14 mouse cellular contexts compared by ENCODE assay signal in the genomic region with DNA sequence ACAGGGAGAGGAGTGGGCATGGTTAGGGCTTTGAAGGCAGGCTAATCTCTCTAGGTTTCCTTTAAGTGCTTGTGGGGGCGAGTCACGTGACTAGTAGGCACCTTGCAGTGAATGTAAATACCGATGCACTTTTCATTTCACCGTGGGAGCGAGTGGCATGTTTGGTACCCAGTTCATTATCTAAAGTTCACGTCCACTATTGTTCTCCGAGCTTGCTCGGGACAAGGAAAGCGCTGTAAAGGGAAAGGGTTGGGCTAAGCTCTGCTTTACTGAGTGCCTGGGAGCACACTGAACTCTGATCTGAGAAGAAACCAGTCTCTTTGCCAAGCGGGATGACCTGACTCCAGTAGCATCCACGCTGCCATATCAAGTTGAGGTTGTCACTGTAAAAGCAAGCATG.
A peak's percentile ranks its signal among the peaks of the same experiment; 100 is the strongest.
DNase-seq lines count a peak whose midpoint lies in the region; ATAC-seq and TF ChIP-seq lines count a peak whose summit lies in the region.
"Had no signal": no experiment of that assay in that cellular context is flagged by ENCODE, and none has a peak within 500 bp of the region (broad histone marks: within the 10 kb centered on the region; RNA-seq: fewer than 3 reads in every experiment).

No protein-coding gene starts in this region.

- peak overlapping the region; percentile 40 for H3K4me3 ChIP-seq in heart, embryonic 10.5 days
- H3K4me3 ChIP-seq in forebrain, postnatal 0 days (ENCODE audit: low read depth, low read length) = no peak overlapping the region
- no peak overlapping the region for H3K4me3 ChIP-seq in midbrain, embryonic 14.5 days (replicated peaks; ENCODE audit: low read depth, low read length)
- H3K4me3 ChIP-seq in intestine, embryonic 15.5 days (replicated peaks) = no peak overlapping the region
- H3K4me3 ChIP-seq: kidney, embryonic 15.5 days; myocyte had no signal

- intact Hi-C loops in heart, postnatal 25 days (cut with DNase I) = loop anchor here (5.0 to 10.0 kb wide), 3 partner anchors 813 to 1603 kb away; no protein-coding TSS in a partner anchor

- peaks cover 16% of the 10 kb centered on the region; the same call in 1 of the 2 replicates for H3K27me3 ChIP-seq in heart, embryonic 10.5 days (ENCODE audit: insufficient read depth, poor library complexity, severe bottlenecking)
- no peaks in the 10 kb centered on the region; the same call in 1 of the 2 replicates for H3K27me3 ChIP-seq in forebrain, postnatal 0 days (ENCODE audit: insufficient read depth, low read length)
- H3K27me3 ChIP-seq in midbrain, embryonic 14.5 days (ENCODE audit: control insufficient read depth, insufficient read depth, low read length) = no peaks in the 10 kb centered on the region
- no peaks in the 10 kb centered on the region for H3K27me3 ChIP-seq in intestine, embryonic 15.5 days (replicated peaks)

- WGBS in heart, embryonic 10.5 days = 30% methylated on average over 11 of the region's 11 CpGs
- WGBS in forebrain, postnatal 0 days = 7% methylated on average over 11 of the region's 11 CpGs
- 9% methylated on average over 11 of the region's 11 CpGs for WGBS in midbrain, embryonic 14.5 days
- 55% methylated on average over 11 of the region's 11 CpGs for WGBS in intestine, embryonic 15.5 days

- no peak for TF ChIP-seq CTCF in forebrain, postnatal 0 days (IDR thresholded peaks at IDR 0.05; ENCODE audit: low read depth)

- H3K9ac ChIP-seq in forebrain, postnatal 0 days = no peak overlapping the region
- no peak overlapping the region for H3K9ac ChIP-seq in midbrain, embryonic 14.5 days (replicated peaks; ENCODE audit: low read length)
- no peak overlapping the region for H3K9ac ChIP-seq in intestine, embryonic 15.5 days
- H3K9ac ChIP-seq: kidney, embryonic 15.5 days had no signal

- no peak for ATAC-seq in forebrain, postnatal 0 days
- ATAC-seq in midbrain, embryonic 14.5 days (ENCODE audit: low FRiP score, low TSS enrichment) = peak; percentile 22; the same call in 1 of the 2 replicates
- no peak for ATAC-seq in intestine, embryonic 15.5 days

- H3K9me3 ChIP-seq in heart, embryonic 10.5 days = no peaks in the 10 kb centered on the region
- no peaks in the 10 kb centered on the region for H3K9me3 ChIP-seq in forebrain, postnatal 0 days (ENCODE audit: low read length)
- H3K9me3 ChIP-seq in midbrain, embryonic 14.5 days (ENCODE audit: control insufficient read depth, low read length) = 0 out of 2 replicates have a peak, but pooled peaks cover 5% of the 10 kb centered on the region
- H3K9me3 ChIP-seq in intestine, embryonic 15.5 days = no peaks in the 10 kb centered on the region
- H3K9me3 ChIP-seq: kidney, embryonic 15.5 days had no signal

- no peak for DNase-seq in heart, embryonic 10.5 days (ENCODE audit: low spot score)
- no peak for DNase-seq in heart, postnatal 25 days (ENCODE audit: low spot score)
- peak; percentile 35 for DNase-seq in ES-CJ7 (ENCODE audit: low read depth, low spot score)
- DNase-seq in forebrain, postnatal 0 days = no peak
- peak; percentile 56 for DNase-seq in midbrain, embryonic 14.5 days
- no peak for DNase-seq in frontal cortex, postnatal 10 days (ENCODE audit: low spot score in 2 of 2)
- no peak for DNase-seq in gastrocnemius, postnatal 25 days
- DNase-seq: adrenal gland, adult 2 months; heart, adult 11 months; layer of hippocampus, adult 9-11 months; lung, postnatal 10 days had no signal

- peak overlapping the region; percentile 42 for H3K27ac ChIP-seq in heart, embryonic 10.5 days
- no peak overlapping the region for H3K27ac ChIP-seq in forebrain, postnatal 0 days (ENCODE audit: low read depth, low read length)
- peak overlapping the region; percentile 14; the same call in 1 of the 2 replicates for H3K27ac ChIP-seq in midbrain, embryonic 14.5 days (replicated peaks; ENCODE audit: low read depth, low read length)
- no peak overlapping the region for H3K27ac ChIP-seq in intestine, embryonic 15.5 days
- H3K27ac ChIP-seq: kidney, embryonic 15.5 days had no signal

- peaks cover 18% of the 10 kb centered on the region for H3K36me3 ChIP-seq in heart, embryonic 10.5 days
- peaks cover 10% of the 10 kb centered on the region for H3K36me3 ChIP-seq in forebrain, postnatal 0 days (ENCODE audit: insufficient read depth)
- peaks cover 18% of the 10 kb centered on the region for H3K36me3 ChIP-seq in midbrain, embryonic 14.5 days (ENCODE audit: control insufficient read depth, insufficient read depth, low read length)
- H3K36me3 ChIP-seq in intestine, embryonic 15.5 days = peaks cover 10% of the 10 kb centered on the region

- H3K4me1 ChIP-seq in heart, embryonic 10.5 days = peaks cover 26% of the 10 kb centered on the region
- no peaks in the 10 kb centered on the region for H3K4me1 ChIP-seq in forebrain, postnatal 0 days (ENCODE audit: insufficient read depth)
- H3K4me1 ChIP-seq in midbrain, embryonic 14.5 days (ENCODE audit: control insufficient read depth, insufficient read depth, low read length) = peaks cover 14% of the 10 kb centered on the region
- 0 out of 2 replicates have a peak, but pooled peaks cover 8% of the 10 kb centered on the region for H3K4me1 ChIP-seq in intestine, embryonic 15.5 days (replicated peaks)

- peak overlapping the region; percentile 8; the same call in 1 of the 2 replicates for H3K4me2 ChIP-seq in forebrain, postnatal 0 days (ENCODE audit: low read depth)
- H3K4me2 ChIP-seq in midbrain, embryonic 14.5 days (ENCODE audit: low read length) = peak overlapping the region; percentile 20; the same call in 1 of the 2 replicates
- H3K4me2 ChIP-seq in intestine, embryonic 15.5 days (replicated peaks) = no peak overlapping the region
- H3K4me2 ChIP-seq: kidney, embryonic 15.5 days had no signal

Comparison
In these comparisons a context has a peak if more than half of its experiments do, and no peak if none do; other contexts are left out.
1. DNase-seq: peak in ES-CJ7 (single experiment) and midbrain, embryonic 14.5 days (single experiment); none in heart, embryonic 10.5 days (single experiment), heart, postnatal 25 days (single experiment), forebrain, postnatal 0 days (single experiment), frontal cortex, postnatal 10 days (0 of 2) and gastrocnemius, postnatal 25 days (single experiment).
2. H3K27ac ChIP-seq: peak in heart, embryonic 10.5 days (single experiment) and midbrain, embryonic 14.5 days (single experiment); none in forebrain, postnatal 0 days (single experiment) and intestine, embryonic 15.5 days (single experiment).